Mouse (Mus musculus) heart, postnatal 0 days (tissue): ENCODE data around the gene Mycbpap. TPM values are rescaled to one million over a fixed set of nuclear protein-coding genes. Genes with fewer than 3 reads are reported as not detected.
A peak's percentile ranks its signal among the peaks of the same experiment; 100 is the strongest.

Experiments
- ATAC-seq: fragments of 200-750 bp; cut with Nextera tagmentation; 2 replicates; pipeline ENCODE4 v1.8.0; 2017; ENCODE audit warnings: low read depth, moderate number of reproducible peaks, moderate library complexity; ENCODE audit not compliant: insufficient read depth
- DNase-seq: peaks from one replicate; pipeline ENCODE4 v3.0.0-alpha.2; 2016; ENCODE audit warnings: low spot score
- H3K27ac ChIP-seq: fragments of 300-500 bp; sonication (generic); 2 replicates; pipeline ENCODE4 v1.5.1; 2014; ENCODE audit warnings: low read depth, mild to moderate bottlenecking
- H3K27me3 ChIP-seq: fragments of 300-500 bp; sonication (generic); 2 replicates; pipeline ENCODE4 v1.6.1; 2014; ENCODE audit warnings: low read length, mixed read lengths; ENCODE audit not compliant: control insufficient read depth, insufficient read depth
- H3K36me3 ChIP-seq: fragments of 300-500 bp; sonication (generic); replicated peaks from 2 replicates; pipeline ENCODE4 v1.6.1; 2014; ENCODE audit warnings: low read length, mixed read lengths; ENCODE audit not compliant: control insufficient read depth, insufficient read depth
- H3K4me1 ChIP-seq: fragments of 300-500 bp; sonication (generic); 2 replicates; pipeline ENCODE4 v1.6.1; 2014; ENCODE audit warnings: antibody characterized with exemption; ENCODE audit not compliant: control insufficient read depth, insufficient read depth
- H3K4me2 ChIP-seq: fragments of 300-500 bp; sonication (generic); 2 replicates; pipeline ENCODE4 v1.6.1; 2014; ENCODE audit warnings: low read depth, mild to moderate bottlenecking, low read length, moderate library complexity
- H3K4me3 ChIP-seq: fragments of 300-500 bp; sonication (generic); 2 replicates; pipeline ENCODE4 v1.5.1; 2014; ENCODE audit warnings: low read depth, low read length
- H3K9ac ChIP-seq: fragments of 300-500 bp; sonication (generic); replicated peaks from 2 replicates; pipeline ENCODE4 v1.6.1; 2014; ENCODE audit warnings: low read depth, low read length, mixed read lengths
- H3K9me3 ChIP-seq: fragments of 300-500 bp; sonication (generic); replicated peaks from 2 replicates; pipeline ENCODE4 v1.6.1; 2016; ENCODE audit warnings: low read length; ENCODE audit not compliant: control insufficient read depth
- CTCF ChIP-seq: IDR thresholded peaks from 2 replicates; pipeline ENCODE4 v1.5.1; 2016; ENCODE audit warnings: antibody characterized with exemption, control low read depth, low read depth
- EP300 ChIP-seq: IDR thresholded peaks from 2 replicates; pipeline ENCODE4 v1.6.1; 2016; ENCODE audit warnings: antibody characterized with exemption, low read depth
- WGBS: fragments of 180-500 bp; shearing (Covaris S2); extraction: QIAGEN DNeasy Blood & Tissue Kit; methylation state at CpG from one replicate; pipeline ENCODE4 v1.1.7; 2014; 5-methylcytosine and 5-hydroxymethylcytosine counted together
- polyA plus RNA-seq: library from polyadenylated mRNA; unstranded; fragments of >200 nt; fragmentation: Nextera tagmentation; extraction: Ambion mirVana; gene quantifications from 2 replicates; pipeline ENCODE4 v1.2.1, GENCODE M21; 2015
- total RNA-seq: library from RNA; depleted of rRNA; stranded (reverse); fragments of >200 nt; gene quantifications from 2 replicates; pipeline ENCODE4 v1.2.3, GENCODE M21; 2014; ENCODE audit warnings: low replicate concordance

Mycbpap gene
- total and polyA plus RNA-seq, 2 experiments from 2014 or later, result 3.2 to 3.5 TPM

GRCm38 (mm10) chr11:94533171-94533570, 11.6 kb upstream of the Mycbpap start:
- TF ChIP-seq CTCF (no peak), EP300 (no peak)
- Histone ChIP-seq H3K4me3 (no peak overlapping the region), H3K9ac (no peak overlapping the region), H3K27ac (no peak overlapping the region), H3K4me1 (no peaks in the 10 kb centered on the region), H3K4me2 (no peak overlapping the region), H3K9me3 (no peaks in the 10 kb centered on the region), H3K27me3 (no peaks in the 10 kb centered on the region), H3K36me3 (no peaks in the 10 kb centered on the region)
- ATAC-seq (no peak), DNase-seq (no peak)
- WGBS, result 70% methylated on average over 8 of the region's 8 CpGs

GRCm38 (mm10) chr11:94528879-94529278, 7.3 kb upstream of the Mycbpap start:
- ATAC-seq (no peak), DNase-seq (no peak)
- Histone ChIP-seq H3K4me1 (peaks cover 3% of the 10 kb centered on the region; the same call in 1 of the 2 replicates), H3K9me3 (no peaks in the 10 kb centered on the region), H3K36me3 (no peaks in the 10 kb centered on the region), H3K4me3 (no peak overlapping the region), H3K9ac (no peak overlapping the region), H3K27ac (no peak overlapping the region), H3K4me2 (no peak overlapping the region), H3K27me3 (no peaks in the 10 kb centered on the region)
- 63% methylated on average over 3 of the region's 3 CpGs for WGBS
- TF ChIP-seq EP300, result no peak
- TF ChIP-seq CTCF, result no peak

GRCm38 (mm10) chr11:94526171-94526879, 4.8 kb upstream of the Mycbpap start:
- Histone ChIP-seq H3K4me3 (no peak overlapping the region), H3K4me1 (peaks cover 9% of the 10 kb centered on the region), H3K27me3 (no peaks in the 10 kb centered on the region), H3K27ac (0 out of 2 replicates have a peak overlapping the region, but pooled peaks have one; percentile 11), H3K9me3 (no peaks in the 10 kb centered on the region), H3K36me3 (no peaks in the 10 kb centered on the region), H3K9ac (no peak overlapping the region), H3K4me2 (no peak overlapping the region)
- WGBS, result 66% methylated on average over 9 of the region's 9 CpGs
- ATAC-seq (peak; percentile 54), DNase-seq (peak; percentile 16)
- no peak for TF ChIP-seq EP300
- TF ChIP-seq CTCF, result no peak

GRCm38 (mm10) chr11:94513452-94513851, 8.1 kb downstream of the Mycbpap start:
- no peaks in the 10 kb centered on the region for H3K36me3 ChIP-seq
- no peak overlapping the region for H3K27ac ChIP-seq
- no peaks in the 10 kb centered on the region for H3K9me3 ChIP-seq
- no peak overlapping the region for H3K4me3 ChIP-seq
- H3K4me1 ChIP-seq, result 0 out of 2 replicates have a peak, but pooled peaks cover 6% of the 10 kb centered on the region
- ATAC-seq (no peak), DNase-seq (no peak)
- no peak overlapping the region for H3K4me2 ChIP-seq
- no peaks in the 10 kb centered on the region for H3K27me3 ChIP-seq
- 48% methylated on average over 9 of the region's 9 CpGs for WGBS
- no peak for TF ChIP-seq CTCF
- no peak for TF ChIP-seq EP300
- no peak overlapping the region for H3K9ac ChIP-seq

- Histone ChIP-seq H3K27me3 (0 out of 2 replicates have a peak, but pooled peaks cover 1% of the 10 kb centered on the region), H3K4me1 (no peaks in the 10 kb centered on the region), H3K4me2 (no peak overlapping the region), H3K4me3 (no peak overlapping the region), H3K36me3 (no peaks in the 10 kb centered on the region), H3K9me3 (no peaks in the 10 kb centered on the region), H3K27ac (no peak overlapping the region), H3K9ac (no peak overlapping the region)
- ATAC-seq (no peak), DNase-seq (no peak)
- 64% methylated on average over 10 of the region's 10 CpGs for whole genome bisulfite sequencing
- TF ChIP-seq CTCF (no peak), EP300 (no peak)
These were observed 12.6 kb downstream of the Mycbpap start for GRCm38 (mm10) chr11:94508976-94509375.

DNA sequence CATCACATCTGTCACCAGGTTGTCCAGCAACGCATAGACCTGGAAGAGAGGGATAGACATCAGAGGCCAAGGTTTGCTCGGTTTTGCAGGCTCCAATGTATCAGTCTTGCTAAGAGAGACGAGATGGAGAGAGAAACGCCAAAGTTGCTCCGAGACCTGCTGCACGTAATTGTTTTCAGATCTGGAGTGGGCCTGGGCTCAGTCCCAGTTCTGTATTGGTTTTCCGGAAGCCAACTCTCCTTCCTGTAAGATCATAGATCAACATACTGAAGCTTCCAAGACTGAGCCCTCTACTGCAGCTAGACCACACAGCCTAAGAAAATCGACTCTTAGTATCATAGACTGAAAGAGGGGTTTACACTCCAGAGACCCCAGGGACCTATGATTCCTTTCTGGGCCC, 20.1 kb downstream of the Mycbpap start:
- TF ChIP-seq CTCF, result no peak
- no peak for TF ChIP-seq EP300
- Histone ChIP-seq H3K4me2 (no peak overlapping the region), H3K27me3 (0 out of 2 replicates have a peak, but pooled peaks cover 3% of the 10 kb centered on the region), H3K9me3 (no peaks in the 10 kb centered on the region), H3K9ac (no peak overlapping the region), H3K36me3 (0 out of 2 replicates have a peak, but pooled peaks cover under 1% of the 10 kb centered on the region), H3K4me1 (peaks cover 17% of the 10 kb centered on the region), H3K4me3 (no peak overlapping the region), H3K27ac (no peak overlapping the region)
- no peak for ATAC-seq
- WGBS, result 75% methylated on average over 8 of the region's 8 CpGs
- no peak for DNase-seq
